Mouse (Mus musculus): ENCODE results near the gene Drd2. TPM values are rescaled to one million over a fixed set of nuclear protein-coding genes. Genes with fewer than 3 reads are reported as not detected.

Drd2 gene
- total RNA-seq, 2 experiments from 2014 or later, result 0.95 to 1.7 TPM

- DNase-seq, result no peak
Measured at GRCm38 (mm10) chr9:49452396-49452795, 112.0 kb downstream of the Drd2 start.

GRCm38 (mm10) chr9:49456136-49456535 is 115.7 kb downstream of the Drd2 start:
- DNase-seq, result no peak

Other genes starting within 250 kb of the Drd2 start
- not detected for gene Gm4894, start 90.1 kb upstream of the Drd2 start, total RNA-seq (2021)
- gene Ankk1, start 86.4 kb downstream of the Drd2 start, total RNA-seq (2021), result not detected
- gene Ttc12, start 145.6 kb downstream of the Drd2 start, total RNA-seq (2021), result 10 to 100 TPM; 14.6 to 16.0 TPM